Mouse (Mus musculus) limb, embryonic 14.5 days (tissue): Measurements from ENCODE around the gene Smyd3. TPM values are rescaled to one million over a fixed set of nuclear protein-coding genes. Genes with fewer than 3 reads are reported as not detected.

Experiments
- ATAC-seq: fragments of 200-750 bp; cut with Nextera tagmentation; 2 replicates; pipeline ENCODE4 v1.8.0; 2017; ENCODE audit warnings: low read depth, moderate number of reproducible peaks, moderate TSS enrichment; ENCODE audit not compliant: low FRiP score
- DNase-seq: peaks from one replicate; pipeline ENCODE4 v3.0.0-alpha.2; 2015; ENCODE audit warnings: low spot score
- H3K27ac ChIP-seq: fragments of 300-500 bp; sonication (generic); replicated peaks from 2 replicates; pipeline ENCODE4 v1.5.1; 2014; ENCODE audit warnings: low read depth, mild to moderate bottlenecking, low read length, moderate library complexity, mixed read lengths
- H3K27me3 ChIP-seq: fragments of 300-500 bp; sonication (generic); 2 replicates; pipeline ENCODE4 v1.6.1; 2014; ENCODE audit warnings: low read length, mixed read lengths; ENCODE audit not compliant: control insufficient read depth, insufficient read depth
- H3K36me3 ChIP-seq: fragments of 300-500 bp; sonication (generic); 2 replicates; pipeline ENCODE4 v1.6.1; 2014; ENCODE audit warnings: mild to moderate bottlenecking, low read length, moderate library complexity, mixed read lengths; ENCODE audit not compliant: control insufficient read depth, insufficient read depth
- H3K4me1 ChIP-seq: fragments of 300-500 bp; sonication (generic); 2 replicates; pipeline ENCODE4 v1.6.1; 2014; ENCODE audit warnings: antibody characterized with exemption, low read length, mixed read lengths; ENCODE audit not compliant: control insufficient read depth, insufficient read depth
- H3K4me2 ChIP-seq: fragments of 300-500 bp; sonication (generic); replicated peaks from 2 replicates; pipeline ENCODE4 v1.6.1; 2014; ENCODE audit warnings: low read depth, mild to moderate bottlenecking, low read length, moderate library complexity; ENCODE audit not compliant: severe bottlenecking
- H3K4me3 ChIP-seq: fragments of 300-500 bp; sonication (generic); replicated peaks from 2 replicates; pipeline ENCODE4 v1.5.1; 2014; ENCODE audit warnings: low read length
- H3K9ac ChIP-seq: fragments of 300-500 bp; sonication (generic); 2 replicates; pipeline ENCODE4 v1.6.1; 2014; ENCODE audit warnings: mild to moderate bottlenecking, low read depth, low read length, moderate library complexity; ENCODE audit not compliant: severe bottlenecking
- H3K9me3 ChIP-seq: fragments of 300-500 bp; sonication (generic); 2 replicates; pipeline ENCODE4 v1.6.1; 2016; ENCODE audit warnings: low read length; ENCODE audit not compliant: control insufficient read depth
- POLR2A ChIP-seq: fragments of 200-500 bp; IDR thresholded peaks from 2 replicates; pipeline ENCODE4 v1.8.0; 2012; ENCODE audit warnings: inconsistent platforms, mild to moderate bottlenecking, moderate library complexity, borderline replicate concordance; ENCODE audit not compliant: insufficient read depth, insufficient read length; ENCODE audit errors: extremely low read depth
- WGBS: fragments of 180-500 bp; shearing (Covaris S2); extraction: QIAGEN DNeasy Blood & Tissue Kit; methylation state at CpG from one replicate; pipeline ENCODE4 v1.1.7; 2014; 5-methylcytosine and 5-hydroxymethylcytosine counted together
- polyA plus RNA-seq, 2 experiments: library from polyadenylated mRNA; depleted of rRNA in 1 of 2; stranded (reverse) in 1 of 2; unstranded in 1 of 2; fragments of >200 nt; fragmentation: Nextera tagmentation in 1 of 2; extraction: Ambion mirVana in 1 of 2; gene quantifications; 2 replicates each; pipeline versions ENCODE4 v1.2.1 to v1.2.3; 2012 to 2014

The Smyd3 gene
- polyA plus RNA-seq, 2 experiments: 9.8 to 21.5 TPM

DNA sequence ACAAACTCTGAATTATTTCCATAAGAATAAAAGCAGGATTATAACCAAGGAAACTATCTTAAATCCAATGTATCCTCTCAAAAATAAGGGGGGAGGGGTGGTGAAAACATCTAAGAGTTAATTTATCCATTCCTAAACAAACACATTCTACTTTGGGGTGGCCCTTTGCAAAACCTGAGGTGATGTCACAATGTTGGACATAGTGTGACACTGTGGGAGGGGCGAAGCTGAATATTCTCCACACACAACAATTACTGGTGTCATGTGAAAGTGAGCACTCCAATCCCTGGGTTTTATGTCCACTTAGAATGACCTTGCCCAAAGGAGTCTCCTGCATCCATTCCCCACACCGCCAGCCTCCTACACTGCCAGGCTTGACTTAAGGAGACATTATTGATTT, 580.9 kb downstream of the Smyd3 start:
- WGBS: 91% methylated on average over 2 of the region's 2 CpGs
- no peaks in the 10 kb centered on the region for H3K27me3 ChIP-seq
- no peak overlapping the region for H3K4me2 ChIP-seq
- TF ChIP-seq POLR2A: no peak
- no peaks in the 10 kb centered on the region for H3K9me3 ChIP-seq
- peaks cover 12% of the 10 kb centered on the region; the same call in 1 of the 2 replicates for H3K36me3 ChIP-seq
- ATAC-seq: no peak
- peaks cover 29% of the 10 kb centered on the region for H3K4me1 ChIP-seq
- no peak overlapping the region for H3K9ac ChIP-seq
- H3K4me3 ChIP-seq: no peak overlapping the region
- no peak for DNase-seq
- no peak overlapping the region for H3K27ac ChIP-seq

DNA sequence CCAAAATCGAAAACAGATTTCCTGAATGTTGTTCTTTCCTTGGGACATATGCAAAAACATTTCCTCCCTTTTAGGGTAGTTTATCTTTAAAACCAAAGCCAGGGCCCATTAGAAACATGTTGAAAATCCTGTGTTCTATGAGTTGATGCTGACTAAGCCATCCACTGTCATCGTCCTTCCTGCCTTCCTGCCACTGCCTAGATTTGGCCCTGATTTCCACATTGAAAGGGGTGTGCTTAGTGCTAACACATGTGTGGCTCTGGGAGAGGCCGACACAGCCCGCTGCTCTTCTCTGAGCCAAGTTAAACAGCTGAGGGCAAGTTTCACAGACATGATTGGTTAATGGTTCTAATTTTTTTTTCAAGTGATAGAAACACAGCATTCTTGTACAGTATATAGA, 581.4 kb downstream of the Smyd3 start:
- H3K27me3 ChIP-seq: no peaks in the 10 kb centered on the region
- H3K4me3 ChIP-seq: no peak overlapping the region
- no peaks in the 10 kb centered on the region for H3K9me3 ChIP-seq
- H3K27ac ChIP-seq: peak overlapping the region; percentile 61; the same call in 1 of the 2 replicates
- DNase-seq: peak; percentile 69
- peak; percentile 65 for ATAC-seq
- H3K9ac ChIP-seq: no peak overlapping the region
- peaks cover 29% of the 10 kb centered on the region for H3K4me1 ChIP-seq
- WGBS: 34% methylated on average over 4 of the region's 4 CpGs
- H3K4me2 ChIP-seq: no peak overlapping the region
- H3K36me3 ChIP-seq: peaks cover 15% of the 10 kb centered on the region; the same call in 1 of the 2 replicates
- TF ChIP-seq POLR2A: no peak

DNA sequence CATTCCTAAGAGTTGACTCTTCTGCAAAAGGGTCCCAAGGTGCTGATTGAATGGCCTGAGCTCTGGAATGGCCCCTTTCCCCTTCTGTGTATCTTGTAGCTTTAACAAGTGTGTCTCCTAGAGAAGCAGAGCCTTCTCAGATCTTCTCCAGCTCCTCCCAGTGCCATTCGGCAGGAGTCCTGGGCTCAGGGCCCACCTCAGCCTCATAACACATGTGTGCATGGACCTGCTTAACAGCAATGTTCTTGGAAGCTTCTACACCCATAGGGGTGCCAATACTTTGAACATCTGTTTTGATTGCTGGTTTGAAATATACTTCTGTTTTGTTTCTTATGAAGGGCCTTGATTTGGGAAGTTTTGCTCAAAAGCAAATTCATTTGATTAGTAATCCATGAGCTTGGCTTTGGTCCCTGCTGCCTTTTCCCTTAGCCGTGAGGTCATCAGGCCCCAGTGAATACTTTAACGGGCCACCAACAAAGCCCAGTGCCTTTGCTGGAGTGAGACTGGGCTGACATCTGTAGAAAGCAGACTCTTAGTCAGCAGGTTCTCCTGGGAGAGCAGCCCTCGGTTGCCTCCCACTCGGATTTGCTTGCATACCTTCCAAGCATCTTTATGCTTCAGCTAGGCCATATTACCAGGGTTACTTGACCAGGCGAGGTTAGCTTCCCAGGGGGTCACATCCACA, 583.7 kb downstream of the Smyd3 start:
- WGBS: 57% methylated on average over 6 of the region's 6 CpGs
- H3K27me3 ChIP-seq: no peaks in the 10 kb centered on the region
- DNase-seq: peak; percentile 46
- H3K27ac ChIP-seq: 0 out of 2 replicates have a peak overlapping the region, but pooled peaks have one; percentile 8
- TF ChIP-seq POLR2A: no peak
- H3K9me3 ChIP-seq: no peaks in the 10 kb centered on the region
- ATAC-seq: 0 out of 2 replicates have a peak, but pooled peaks have one; percentile 36
- H3K4me1 ChIP-seq: peaks cover 29% of the 10 kb centered on the region
- H3K4me3 ChIP-seq: no peak overlapping the region
- H3K36me3 ChIP-seq: peaks cover 25% of the 10 kb centered on the region
- H3K9ac ChIP-seq: no peak overlapping the region
- no peak overlapping the region for H3K4me2 ChIP-seq

DNA sequence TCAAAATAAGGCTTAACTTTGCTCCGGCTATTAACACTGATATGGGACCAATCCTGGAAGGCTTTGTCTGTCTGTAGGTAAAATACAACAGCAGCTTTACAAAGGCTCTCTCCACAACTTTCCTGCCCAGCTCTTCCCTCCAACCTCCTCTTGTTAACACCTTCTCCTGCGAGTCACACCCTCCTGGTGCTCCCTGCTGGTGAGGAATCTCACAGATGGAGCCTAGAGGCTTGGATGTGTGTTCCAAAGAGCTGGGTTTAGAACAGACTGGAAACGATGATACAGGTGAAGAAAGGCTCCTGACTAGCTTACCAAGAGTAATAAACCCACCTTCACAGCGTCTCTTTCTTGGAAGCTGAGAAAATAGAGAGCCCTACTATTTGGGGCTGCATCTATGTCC, 588.3 kb downstream of the Smyd3 start:
- H3K4me1 ChIP-seq: peaks cover 9% of the 10 kb centered on the region
- ATAC-seq: no peak
- 50% methylated on average over 4 of the region's 4 CpGs for WGBS
- no peak for TF ChIP-seq POLR2A
- H3K27ac ChIP-seq: no peak overlapping the region
- H3K36me3 ChIP-seq: peaks cover 28% of the 10 kb centered on the region
- no peaks in the 10 kb centered on the region for H3K27me3 ChIP-seq
- no peak overlapping the region for H3K4me2 ChIP-seq
- no peak for DNase-seq
- no peak overlapping the region for H3K9ac ChIP-seq
- no peak overlapping the region for H3K4me3 ChIP-seq
- no peaks in the 10 kb centered on the region for H3K9me3 ChIP-seq

DNA sequence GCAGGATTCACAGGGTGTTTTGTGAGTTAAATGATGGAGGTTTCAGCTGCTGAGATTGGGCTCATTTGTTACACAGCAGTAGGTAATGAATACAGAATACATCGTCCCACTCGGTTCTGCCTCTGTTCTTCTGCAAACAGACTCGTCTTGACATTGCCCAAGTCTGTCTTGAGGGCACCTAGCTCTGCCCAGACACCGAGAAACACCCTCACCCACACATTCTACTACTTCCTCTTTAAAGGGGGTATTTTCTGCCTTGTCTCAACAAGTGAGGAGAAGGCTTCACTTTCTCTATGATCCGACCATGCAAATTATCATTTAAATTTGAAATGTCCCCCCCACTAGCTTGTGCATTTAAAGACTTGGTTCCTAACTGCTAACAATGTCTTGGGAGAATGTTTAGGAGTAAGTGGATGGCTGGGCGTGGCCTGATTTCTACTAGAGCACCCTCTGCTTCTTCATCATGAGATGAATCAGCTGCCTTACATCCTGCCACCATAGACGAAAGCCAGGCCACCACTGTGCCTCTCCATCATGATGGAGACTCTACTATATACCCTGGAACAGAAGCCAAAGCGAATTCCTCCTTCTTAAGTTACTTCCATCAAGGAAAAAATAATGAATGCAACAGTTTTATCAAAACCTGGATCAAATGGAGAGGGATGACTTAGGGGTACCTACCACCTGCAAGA, 593.2 kb downstream of the Smyd3 start:
- DNase-seq (no peak), ATAC-seq (no peak)
- Histone ChIP-seq H3K4me1 (no peaks in the 10 kb centered on the region), H3K36me3 (peaks cover 11% of the 10 kb centered on the region), H3K4me2 (no peak overlapping the region), H3K9ac (no peak overlapping the region), H3K4me3 (no peak overlapping the region), H3K9me3 (no peaks in the 10 kb centered on the region), H3K27me3 (no peaks in the 10 kb centered on the region), H3K27ac (no peak overlapping the region)
- 74% methylated on average over 8 of the region's 8 CpGs for WGBS
- TF ChIP-seq POLR2A: no peak
